Mouse (Mus musculus): ENCODE results near the gene Spem1.
"Not testable (repeated sequence)": the region's sequence is repeated elsewhere in the genome, so short reads cannot be mapped to it uniquely, and the experiment has no call there.

Gene Spem1

GRCm38 (mm10) chr11:69822080-69822479 lies at the start of gene Spem1:
Spem1 (minus strand) TSS chr11:69822180.
- DNase-seq (ENCODE audit: extremely low read depth, insufficient read length, low spot score) = no peak

GRCm38 (mm10) chr11:69870289-69871069 lies 48.5 kb upstream of the Spem1 start:
- no peak for DNase-seq (ENCODE audit: extremely low read depth, insufficient read length, low spot score)

- no peak for DNase-seq (ENCODE audit: extremely low read depth, insufficient read length, low spot score)
Observed at GRCm38 (mm10) chr11:69867335-69867734, 45.4 kb upstream of the Spem1 start.

GRCm38 (mm10) chr11:69865561-69865960 lies 43.6 kb upstream of the Spem1 start:
- DNase-seq (ENCODE audit: extremely low read depth, insufficient read length, low spot score) = no peak

GRCm38 (mm10) chr11:69864138-69864860 lies 42.3 kb upstream of the Spem1 start:
- DNase-seq (ENCODE audit: extremely low read depth, insufficient read length, low spot score) = no peak

- not testable (repeated sequence) for DNase-seq (ENCODE audit: extremely low read depth, insufficient read length, low spot score)
Observed at GRCm38 (mm10) chr11:69863729-69864128, 41.7 kb upstream of the Spem1 start.

- no peak for DNase-seq (ENCODE audit: extremely low read depth, insufficient read length, low spot score)
Observed at GRCm38 (mm10) chr11:69858113-69858998, 36.4 kb upstream of the Spem1 start, which contains the start of gene Tnk1. Tnk1 (minus strand) TSS chr11:69858730.

GRCm38 (mm10) chr11:69855347-69855746 lies 33.4 kb upstream of the Spem1 start:
- DNase-seq (ENCODE audit: extremely low read depth, insufficient read length, low spot score) = no peak

GRCm38 (mm10) chr11:69854680-69855079 lies 32.7 kb upstream of the Spem1 start:
- no peak for DNase-seq (ENCODE audit: extremely low read depth, insufficient read length, low spot score)

- no peak for DNase-seq (ENCODE audit: extremely low read depth, insufficient read length, low spot score)
Observed at GRCm38 (mm10) chr11:69853994-69854393, 32.0 kb upstream of the Spem1 start.

GRCm38 (mm10) chr11:69850754-69851153 lies 28.8 kb upstream of the Spem1 start:
- no peak for DNase-seq (ENCODE audit: extremely low read depth, insufficient read length, low spot score)

- no peak for DNase-seq (ENCODE audit: extremely low read depth, insufficient read length, low spot score)
Observed at GRCm38 (mm10) chr11:69849884-69850283, 27.9 kb upstream of the Spem1 start.

GRCm38 (mm10) chr11:69849128-69849527 lies 27.1 kb upstream of the Spem1 start:
- no peak for DNase-seq (ENCODE audit: extremely low read depth, insufficient read length, low spot score)

GRCm38 (mm10) chr11:69848021-69848420 lies 26.0 kb upstream of the Spem1 start:
- no peak for DNase-seq (ENCODE audit: extremely low read depth, insufficient read length, low spot score)

- peak; percentile 47 for DNase-seq (ENCODE audit: extremely low read depth, insufficient read length, low spot score)
Observed at GRCm38 (mm10) chr11:69846738-69847688, 25.0 kb upstream of the Spem1 start.

- peak; percentile 92 for DNase-seq (ENCODE audit: extremely low read depth, insufficient read length, low spot score)
Observed at GRCm38 (mm10) chr11:69846198-69846680, 24.3 kb upstream of the Spem1 start, which contains the start of gene Plscr3. Plscr3 (plus strand) TSS chr11:69846376.

- DNase-seq (ENCODE audit: extremely low read depth, insufficient read length, low spot score) = no peak
Observed at GRCm38 (mm10) chr11:69838714-69839104, 16.7 kb upstream of the Spem1 start.

GRCm38 (mm10) chr11:69837952-69838713 lies 16.2 kb upstream of the Spem1 start, which contains the start of gene Tmem256:
Tmem256 (plus strand) TSS chr11:69838514.
- peak; percentile 96 for DNase-seq (ENCODE audit: extremely low read depth, insufficient read length, low spot score)

GRCm38 (mm10) chr11:69837604-69837951 lies 15.6 kb upstream of the Spem1 start, which contains the start of gene Nlgn2:
Nlgn2 (minus strand) TSS chr11:69837784.
- no peak for DNase-seq (ENCODE audit: extremely low read depth, insufficient read length, low spot score)
